20 mouse cellular contexts compared by ENCODE assay signal in the genomic region with DNA sequence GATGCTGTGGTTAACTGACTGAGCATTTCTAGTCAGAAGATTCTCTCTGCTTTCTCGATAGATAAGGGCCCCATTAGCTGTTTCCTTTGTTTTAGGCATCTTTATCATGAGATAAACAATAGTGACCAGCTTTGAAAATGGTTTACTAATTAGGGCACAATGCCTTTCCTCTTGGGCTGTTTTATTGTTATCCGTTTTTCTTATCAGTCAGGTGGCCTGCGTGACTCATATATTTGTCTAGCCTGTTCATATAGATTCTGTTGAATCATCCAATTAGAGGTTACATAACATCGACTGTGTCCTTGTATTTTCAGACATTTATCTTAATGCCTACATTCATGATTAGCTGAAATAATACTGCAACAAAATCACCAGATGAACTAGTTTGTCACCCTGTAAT.
"Had no signal": no experiment of that assay in that cellular context is flagged by ENCODE, and none has a peak within 500 bp of the region (broad histone marks: within the 10 kb centered on the region; RNA-seq: fewer than 3 reads in every experiment).

No protein-coding gene starts in this region.

- H3K9me3 ChIP-seq: kidney, embryonic 15.5 days; limb, embryonic 10.5 days; limb, embryonic 13.5 days; liver, embryonic 12.5 days; liver, embryonic 15.5 days; lung, embryonic 15.5 days; stomach, embryonic 15.5 days had no signal

- H3K36me3 ChIP-seq: kidney, embryonic 15.5 days; limb, embryonic 10.5 days; limb, embryonic 13.5 days; liver, embryonic 12.5 days; liver, embryonic 15.5 days; lung, embryonic 15.5 days; stomach, embryonic 15.5 days had no signal

- DNase-seq: kidney, postnatal 10 days; kidney, postnatal 36 days; liver; lung, adult 18-20 months; lung, postnatal 10 days; lung, postnatal 4 days; midbrain, embryonic 14.5 days; right cerebral cortex, postnatal 25 days; spleen, adult 18-20 months; thymus, adult 18-20 months; thymus, postnatal 14 days; thymus, postnatal 4 days had no signal

- H3K4me1 ChIP-seq: kidney, embryonic 15.5 days; limb, embryonic 10.5 days; limb, embryonic 13.5 days; liver, embryonic 12.5 days; liver, embryonic 15.5 days; lung, embryonic 15.5 days; stomach, embryonic 15.5 days had no signal

- H3K27me3 ChIP-seq: kidney, embryonic 15.5 days; limb, embryonic 13.5 days; liver, embryonic 12.5 days; liver, embryonic 15.5 days; lung, embryonic 15.5 days; stomach, embryonic 15.5 days had no signal

- H3K27ac ChIP-seq: kidney, embryonic 15.5 days; limb, embryonic 10.5 days; limb, embryonic 13.5 days; liver, embryonic 12.5 days; liver, embryonic 15.5 days; lung, embryonic 15.5 days; stomach, embryonic 15.5 days had no signal

- H3K4me3 ChIP-seq: kidney, embryonic 15.5 days; limb, embryonic 10.5 days; limb, embryonic 13.5 days; liver, embryonic 12.5 days; liver, embryonic 15.5 days; lung, embryonic 15.5 days; stomach, embryonic 15.5 days had no signal

- H3K4me2 ChIP-seq: kidney, embryonic 15.5 days; limb, embryonic 13.5 days; liver, embryonic 12.5 days; liver, embryonic 15.5 days; lung, embryonic 15.5 days; midbrain, embryonic 11.5 days; stomach, embryonic 15.5 days had no signal

- ATAC-seq: liver, embryonic 12.5 days had no signal

- H3K9ac ChIP-seq: kidney, embryonic 15.5 days; limb, embryonic 13.5 days; liver, embryonic 12.5 days; liver, embryonic 15.5 days; lung, embryonic 15.5 days; stomach, embryonic 15.5 days had no signal
